Mouse (Mus musculus) G1E-ER4 (cell line): ENCODE results near the gene Olfr74. TPM values are rescaled to one million over a fixed set of nuclear protein-coding genes. Genes with fewer than 3 reads are reported as not detected.
"Not testable (repeated sequence)": the region's sequence is repeated elsewhere in the genome, so short reads cannot be mapped to it uniquely, and the experiment has no call there.

Experiments used
- GATA1 ChIP-seq: IDR thresholded peaks from one replicate; pipeline ENCODE4 v1.8.0; 2012; ENCODE audit warnings: low read length, inconsistent platforms
- polyA plus RNA-seq: library from polyadenylated mRNA; stranded (reverse); fragments of >175 nt; gene quantifications from 2 replicates; pipeline ENCODE4 v1.2.3, GENCODE M21; 2012

The Olfr74 gene
- not detected in 2 replicates for polyA plus RNA-seq

DNA sequence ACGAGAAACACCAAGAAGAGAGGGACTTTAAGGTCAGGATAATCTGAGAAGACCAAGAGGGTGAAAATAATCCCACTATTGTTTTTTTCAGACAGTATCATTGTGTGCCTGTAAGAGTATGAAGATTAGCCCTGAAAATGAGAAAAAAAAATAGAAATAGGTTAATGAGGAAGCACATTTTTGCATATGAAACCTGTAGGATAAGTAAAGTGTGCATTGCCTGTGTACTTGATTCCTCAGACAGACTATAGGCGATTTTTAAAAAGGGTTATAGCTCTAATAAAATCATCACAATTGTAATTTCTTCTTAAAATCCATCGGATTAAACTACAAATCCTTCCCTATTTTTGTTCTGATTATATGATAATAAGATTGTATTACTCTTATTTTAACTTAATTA is at the start of gene Olfr74:
Gene Olfr74 (minus strand): TSS at position 101 of the 400 bp plus-strand sequence.
- no peak for TF ChIP-seq GATA1

DNA sequence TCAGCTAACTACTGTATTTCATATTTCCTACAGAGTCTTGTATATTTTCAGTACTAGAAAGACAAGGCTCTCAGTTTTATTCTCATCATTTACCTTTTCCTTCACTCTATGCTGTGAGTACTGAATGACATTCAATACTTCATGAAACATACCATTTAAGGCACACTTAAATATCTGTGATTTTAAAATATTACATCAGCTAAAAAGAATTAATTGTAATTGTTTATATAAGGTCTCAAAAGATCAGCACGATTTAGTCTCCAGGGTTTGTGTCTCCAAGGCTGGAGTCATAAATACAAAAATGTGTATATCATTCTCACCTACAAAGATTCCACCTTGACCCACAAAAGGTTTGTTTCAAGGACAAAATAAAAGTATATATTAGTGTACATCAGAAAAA is 48.0 kb upstream of the Olfr74 start, which contains the start of gene Olfr1161:
Gene Olfr1161 (plus strand): TSS at position 301 of the 400 bp plus-strand sequence.
- TF ChIP-seq GATA1: not testable (repeated sequence)

DNA sequence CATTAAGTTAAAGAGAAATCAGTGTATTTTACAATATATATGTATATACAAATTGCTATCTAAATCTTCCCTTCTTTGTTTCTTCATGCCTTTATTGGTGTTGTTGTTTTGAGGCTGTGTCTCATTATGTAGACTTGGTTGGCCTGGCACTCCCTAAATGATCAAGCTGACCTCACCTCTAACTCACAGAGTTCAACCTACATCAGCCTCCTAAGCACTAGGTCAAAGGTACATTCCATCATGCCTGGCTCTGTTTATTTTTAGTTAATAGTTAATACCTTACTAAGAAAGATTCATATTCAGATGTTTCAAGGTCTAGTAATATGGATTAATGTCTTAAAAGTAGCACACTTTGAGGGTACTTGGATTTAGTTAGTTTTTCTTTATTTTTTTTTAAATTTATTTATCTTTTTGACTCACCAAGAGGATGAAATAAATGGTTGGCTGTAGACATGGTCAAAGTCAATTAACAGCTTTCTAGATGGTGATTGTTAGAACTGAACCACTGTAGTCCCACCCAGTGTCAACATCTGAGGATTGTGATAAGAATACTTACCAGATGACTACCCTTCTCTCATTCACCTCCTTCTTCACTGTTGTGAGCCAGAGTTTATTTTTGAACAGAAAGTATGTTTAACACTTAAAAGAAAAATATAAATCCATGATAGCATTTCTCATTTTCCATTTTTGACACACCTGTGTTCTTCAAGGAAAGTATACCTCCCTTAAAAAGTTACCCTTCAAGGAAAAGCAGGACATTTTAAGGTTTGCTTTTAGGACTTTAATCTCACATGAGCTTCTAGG is 33.3 kb upstream of the Olfr74 start, which contains the start of gene Olfr1160:
Gene Olfr1160 (minus strand): TSS at position 754 of the 804 bp plus-strand sequence.
- TF ChIP-seq GATA1: no peak

DNA sequence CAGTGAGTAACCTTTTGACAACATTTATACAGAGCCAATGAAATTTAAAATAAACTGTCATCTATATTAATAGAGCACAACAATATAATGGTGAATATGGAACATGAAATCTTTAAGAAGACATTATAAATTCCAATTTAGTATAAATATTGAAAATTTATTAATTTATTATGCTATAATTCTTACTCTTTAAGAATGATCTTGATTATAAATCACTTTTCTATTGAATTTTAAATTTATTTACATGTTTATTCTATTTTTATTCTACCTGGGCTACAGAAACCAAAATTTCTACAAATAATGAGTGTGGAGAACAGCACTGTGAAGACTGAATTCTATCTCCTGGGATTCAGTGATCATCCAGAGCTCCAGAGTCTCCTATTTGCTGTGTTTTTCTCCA is 15.3 kb upstream of the Olfr74 start, which contains the start of gene Olfr1158:
Gene Olfr1158 (plus strand): TSS at position 301 of the 400 bp plus-strand sequence.
- no peak for TF ChIP-seq GATA1

DNA sequence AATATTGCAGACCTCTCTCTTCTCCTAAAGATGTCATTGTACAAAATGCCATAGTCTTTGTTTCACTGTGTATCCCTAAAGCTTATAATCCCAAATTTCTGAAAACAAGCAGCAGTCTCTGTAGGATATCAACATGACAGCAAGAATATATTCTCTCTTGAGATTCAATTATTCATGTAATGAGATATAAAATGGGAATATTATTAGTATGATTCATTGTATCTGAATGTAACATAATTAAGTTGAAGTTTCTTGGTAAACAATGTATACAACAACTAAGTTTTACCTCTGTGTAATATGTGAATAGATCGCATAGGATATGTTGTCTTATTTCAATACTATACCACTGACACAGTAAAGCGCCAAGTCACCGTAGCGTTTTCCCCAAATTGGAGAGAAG is 6.3 kb downstream of the Olfr74 start, which contains the start of gene Olfr1157:
Gene Olfr1157 (minus strand): TSS at position 101 of the 400 bp plus-strand sequence.
- TF ChIP-seq GATA1: no peak

DNA sequence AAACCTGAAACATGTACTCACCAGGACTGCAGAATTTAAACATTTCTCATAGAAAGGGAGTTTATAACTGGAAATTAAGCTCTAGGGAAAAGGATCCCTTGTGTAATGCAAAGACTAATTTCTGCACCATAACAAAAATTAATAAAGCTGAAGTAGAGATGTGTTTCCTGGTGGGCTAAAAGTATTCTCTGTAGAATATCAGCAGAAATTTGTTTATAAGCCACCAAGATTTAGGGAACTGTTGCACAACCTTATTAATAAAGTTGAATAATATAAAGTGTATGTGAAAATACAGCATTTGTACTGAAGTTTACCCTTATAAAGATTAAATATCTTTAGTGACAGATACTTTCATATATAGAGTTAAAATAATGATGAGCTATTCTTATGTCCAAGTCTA is 21.5 kb downstream of the Olfr74 start, which contains the start of gene Olfr1156:
Gene Olfr1156 (minus strand): TSS at position 101 of the 400 bp plus-strand sequence.
- no peak for TF ChIP-seq GATA1

DNA sequence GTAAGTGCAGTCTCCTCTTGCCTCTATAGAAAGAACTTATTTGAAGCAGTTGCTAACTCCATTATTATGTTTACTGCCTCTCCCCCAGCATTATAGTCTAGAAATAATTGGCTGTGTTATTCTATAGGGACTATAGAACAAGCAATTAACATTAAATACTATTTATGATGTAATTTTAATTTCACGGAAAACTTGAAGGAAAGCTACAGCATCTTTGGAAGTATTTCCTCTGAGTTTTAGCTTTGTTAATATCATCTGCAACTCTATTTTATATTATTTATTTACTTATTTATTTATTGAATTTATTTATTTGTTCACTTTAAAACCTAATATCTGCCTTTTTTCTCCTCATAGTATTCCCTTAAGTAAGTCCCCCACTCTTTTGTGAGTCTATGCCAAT is 29.4 kb downstream of the Olfr74 start, which contains the start of gene Olfr1155:
Gene Olfr1155 (minus strand): TSS at position 101 of the 400 bp plus-strand sequence.
- TF ChIP-seq GATA1: no peak

Other genes with a start within 250 kb of the Olfr74 start
- not detected in 2 replicates for gene Olfr1138, start 234.7 kb downstream of the Olfr74 start, polyA plus RNA-seq
- gene Olfr1140, start 230.9 kb downstream of the Olfr74 start, polyA plus RNA-seq: not detected in 2 replicates
- not detected in 2 replicates for gene Olfr1141, start 220.7 kb downstream of the Olfr74 start, polyA plus RNA-seq
- gene Olfr152, start 195.2 kb downstream of the Olfr74 start, polyA plus RNA-seq: not detected in 2 replicates
- not detected in 2 replicates for gene Olfr1143, start 174.1 kb downstream of the Olfr74 start, polyA plus RNA-seq
- gene Olfr1145, start 164.8 kb downstream of the Olfr74 start, polyA plus RNA-seq: not detected in 2 replicates
- gene Olfr1148, start 144.1 kb downstream of the Olfr74 start, polyA plus RNA-seq: not detected in 2 replicates
- not detected in 2 replicates for gene Olfr1150-ps1, start 130.7 kb downstream of the Olfr74 start, polyA plus RNA-seq
- gene Olfr1151, start 118.8 kb downstream of the Olfr74 start, polyA plus RNA-seq: not detected in 2 replicates
- not detected in 2 replicates for gene Olfr1152, start 108.2 kb downstream of the Olfr74 start, polyA plus RNA-seq
- not detected in 2 replicates for gene Olfr1153, start 79.7 kb downstream of the Olfr74 start, polyA plus RNA-seq
- not detected in 2 replicates for gene Olfr1154, start 69.5 kb downstream of the Olfr74 start, polyA plus RNA-seq
- not detected in 2 replicates for gene Olfr1155, start 29.5 kb downstream of the Olfr74 start, polyA plus RNA-seq
- not detected in 2 replicates for gene Olfr1156, start 21.6 kb downstream of the Olfr74 start, polyA plus RNA-seq
- gene Olfr1157, start 6.4 kb downstream of the Olfr74 start, polyA plus RNA-seq: not detected in 2 replicates
- not detected in 2 replicates for gene Olfr1158, start 15.4 kb upstream of the Olfr74 start, polyA plus RNA-seq
- gene Olfr1160, start 33.6 kb upstream of the Olfr74 start, polyA plus RNA-seq: not detected in 2 replicates
- gene Olfr1161, start 48.1 kb upstream of the Olfr74 start, polyA plus RNA-seq: not detected in 2 replicates
- not detected in 2 replicates for gene Olfr73, start 63.0 kb upstream of the Olfr74 start, polyA plus RNA-seq
- gene Olfr1162, start 76.5 kb upstream of the Olfr74 start, polyA plus RNA-seq: not detected in 2 replicates
- not detected in 2 replicates for gene Olfr1163, start 97.2 kb upstream of the Olfr74 start, polyA plus RNA-seq
- not detected in 2 replicates for gene Olfr1164, start 119.3 kb upstream of the Olfr74 start, polyA plus RNA-seq
- not detected in 2 replicates for gene Olfr1166, start 153.6 kb upstream of the Olfr74 start, polyA plus RNA-seq
- gene Olfr1167, start 180.5 kb upstream of the Olfr74 start, polyA plus RNA-seq: not detected in 2 replicates
- gene Olfr1168, start 207.2 kb upstream of the Olfr74 start, polyA plus RNA-seq: not detected in 2 replicates